Mouse (Mus musculus) stomach, embryonic 15.5 days (tissue): ENCODE results near the gene St8sia4. TPM values are rescaled to one million over a fixed set of nuclear protein-coding genes. Genes with fewer than 3 reads are reported as not detected.

Source experiments
- ATAC-seq: fragments of 200-750 bp; cut with Nextera tagmentation; 2 replicates; pipeline ENCODE4 v1.8.0; 2017; ENCODE audit warnings: low read depth, moderate number of reproducible peaks, moderate TSS enrichment; ENCODE audit not compliant: insufficient read depth, low FRiP score
- H3K27ac ChIP-seq: fragments of 300-500 bp; sonication (generic); 2 replicates; pipeline ENCODE4 v1.5.1; 2015; ENCODE audit warnings: mild to moderate bottlenecking, inconsistent platforms
- H3K27me3 ChIP-seq: fragments of 300-500 bp; sonication (generic); replicated peaks from 2 replicates; pipeline ENCODE4 v1.6.1; 2015; ENCODE audit warnings: inconsistent platforms
- H3K36me3 ChIP-seq: fragments of 300-500 bp; sonication (generic); 2 replicates; pipeline ENCODE4 v1.6.1; 2015; ENCODE audit warnings: inconsistent platforms
- H3K4me1 ChIP-seq: fragments of 300-500 bp; sonication (generic); 2 replicates; pipeline ENCODE4 v1.6.1; 2015; ENCODE audit warnings: inconsistent platforms
- H3K4me2 ChIP-seq: fragments of 300-500 bp; sonication (generic); 2 replicates; pipeline ENCODE4 v1.6.1; 2015; ENCODE audit warnings: mild to moderate bottlenecking, inconsistent platforms
- H3K4me3 ChIP-seq: fragments of 300-500 bp; sonication (generic); replicated peaks from 2 replicates; pipeline ENCODE4 v1.5.1; 2015; ENCODE audit warnings: inconsistent platforms
- H3K9ac ChIP-seq: fragments of 300-500 bp; sonication (generic); 2 replicates; pipeline ENCODE4 v1.6.1; 2015; ENCODE audit warnings: inconsistent platforms
- H3K9me3 ChIP-seq: fragments of 300-500 bp; sonication (generic); 2 replicates; pipeline ENCODE4 v1.6.1; 2016; ENCODE audit warnings: inconsistent platforms
- WGBS: fragments of 180-500 bp; shearing (Covaris S2); methylation state at CpG from one replicate; pipeline ENCODE4 v1.1.7; 2015; 5-methylcytosine and 5-hydroxymethylcytosine counted together
- polyA plus RNA-seq: library from polyadenylated mRNA; unstranded; fragments of >200 nt; fragmentation: Nextera tagmentation; extraction: Ambion mirVana; gene quantifications from 2 replicates; pipeline ENCODE4 v1.2.1, GENCODE M21; 2015

St8sia4 gene
- 4.2 and 5.8 TPM in 2 replicates for polyA plus RNA-seq

GRCm38 (mm10) chr1:95667435-95668252, at the start of gene St8sia4:
Gene St8sia4 (minus strand): TSS chr1:95667571.
- WGBS, result under 1% methylated on average over 52 of the region's 52 CpGs
- no peaks in the 10 kb centered on the region for H3K27me3 ChIP-seq
- no peaks in the 10 kb centered on the region for H3K4me1 ChIP-seq
- H3K4me2 ChIP-seq, result peak within 1 kb of the TSS; percentile 93
- peak within 1 kb of the TSS; percentile 66 for H3K4me3 ChIP-seq
- H3K36me3 ChIP-seq, result no peaks in the 10 kb centered on the region
- H3K9me3 ChIP-seq, result no peaks in the 10 kb centered on the region
- peak; percentile 97 for ATAC-seq
- peak within 1 kb of the TSS; percentile 34; the same call in 1 of the 2 replicates for H3K9ac ChIP-seq
- H3K27ac ChIP-seq, result peak within 1 kb of the TSS; percentile 54; the same call in 1 of the 2 replicates

- no peak overlapping the region for H3K4me2 ChIP-seq
- no peak overlapping the region for H3K27ac ChIP-seq
- ATAC-seq, result no peak
- H3K9me3 ChIP-seq, result no peaks in the 10 kb centered on the region
- no peak overlapping the region for H3K4me3 ChIP-seq
- H3K36me3 ChIP-seq, result no peaks in the 10 kb centered on the region
- no peak overlapping the region for H3K9ac ChIP-seq
- 47% methylated on average over 3 of the region's 3 CpGs for WGBS
- no peaks in the 10 kb centered on the region for H3K4me1 ChIP-seq
- no peaks in the 10 kb centered on the region for H3K27me3 ChIP-seq
Measured at GRCm38 (mm10) chr1:95709181-95709580, 41.8 kb upstream of the St8sia4 start.

- Histone ChIP-seq H3K27ac (no peak overlapping the region), H3K36me3 (no peaks in the 10 kb centered on the region), H3K4me1 (no peaks in the 10 kb centered on the region), H3K27me3 (no peaks in the 10 kb centered on the region), H3K4me3 (no peak overlapping the region), H3K9ac (no peak overlapping the region), H3K9me3 (no peaks in the 10 kb centered on the region), H3K4me2 (no peak overlapping the region)
- no peak for ATAC-seq
Measured at GRCm38 (mm10) chr1:95699903-95700302, 32.5 kb upstream of the St8sia4 start.

GRCm38 (mm10) chr1:95674052-95674451, 6.7 kb upstream of the St8sia4 start:
- 70% methylated on average over 3 of the region's 3 CpGs for WGBS

GRCm38 (mm10) chr1:95668253-95668805, 958 bp upstream of the St8sia4 start:
- no peak for ATAC-seq
- Histone ChIP-seq H3K36me3 (no peaks in the 10 kb centered on the region), H3K4me2 (peak overlapping the region; percentile 93), H3K27ac (0 out of 2 replicates have a peak overlapping the region, but pooled peaks have one; percentile 13), H3K27me3 (no peaks in the 10 kb centered on the region), H3K9ac (no peak overlapping the region), H3K9me3 (no peaks in the 10 kb centered on the region), H3K4me3 (peak overlapping the region; percentile 66), H3K4me1 (no peaks in the 10 kb centered on the region)
- 4% methylated on average over 6 of the region's 6 CpGs for WGBS

More at GRCm38 (mm10) chr1:95674052-95674451, 6.7 kb upstream of the St8sia4 start:
- Histone ChIP-seq H3K27me3 (no peaks in the 10 kb centered on the region), H3K36me3 (no peaks in the 10 kb centered on the region), H3K4me3 (no peak overlapping the region), H3K9ac (no peak overlapping the region), H3K9me3 (no peaks in the 10 kb centered on the region), H3K4me2 (no peak overlapping the region), H3K27ac (no peak overlapping the region), H3K4me1 (no peaks in the 10 kb centered on the region)
- no peak for ATAC-seq

- peak overlapping the region; percentile 93 for H3K4me2 ChIP-seq
- peak overlapping the region; percentile 66 for H3K4me3 ChIP-seq
- no peak for ATAC-seq
- H3K27me3 ChIP-seq, result no peaks in the 10 kb centered on the region
- no peaks in the 10 kb centered on the region for H3K4me1 ChIP-seq
- WGBS, result under 1% methylated on average over 14 of the region's 14 CpGs
- H3K9ac ChIP-seq, result peak overlapping the region; percentile 34; the same call in 1 of the 2 replicates
- no peaks in the 10 kb centered on the region for H3K9me3 ChIP-seq
- no peaks in the 10 kb centered on the region for H3K36me3 ChIP-seq
- peak overlapping the region; percentile 54; the same call in 1 of the 2 replicates for H3K27ac ChIP-seq
Measured at GRCm38 (mm10) chr1:95666541-95667320, 640 bp downstream of the St8sia4 start.

GRCm38 (mm10) chr1:95665951-95666484, 1.4 kb downstream of the St8sia4 start:
- ATAC-seq, result no peak
- Histone ChIP-seq H3K4me3 (peak overlapping the region; percentile 66), H3K36me3 (no peaks in the 10 kb centered on the region), H3K4me2 (peak overlapping the region; percentile 93), H3K9me3 (no peaks in the 10 kb centered on the region), H3K4me1 (no peaks in the 10 kb centered on the region), H3K9ac (no peak overlapping the region), H3K27me3 (no peaks in the 10 kb centered on the region), H3K27ac (0 out of 2 replicates have a peak overlapping the region, but pooled peaks have one; percentile 31)
- WGBS, result 1% methylated on average over 17 of the region's 17 CpGs

- no peak for ATAC-seq
- Histone ChIP-seq H3K9me3 (no peaks in the 10 kb centered on the region), H3K4me3 (peak overlapping the region; percentile 66), H3K36me3 (no peaks in the 10 kb centered on the region), H3K4me2 (peak overlapping the region; percentile 93), H3K9ac (no peak overlapping the region), H3K27ac (peak overlapping the region; percentile 33; the same call in 1 of the 2 replicates), H3K27me3 (no peaks in the 10 kb centered on the region), H3K4me1 (no peaks in the 10 kb centered on the region)
- WGBS, result 20% methylated on average over 22 of the region's 22 CpGs
Measured at GRCm38 (mm10) chr1:95664969-95665702, 2.2 kb downstream of the St8sia4 start.

GRCm38 (mm10) chr1:95664321-95664825, 3.0 kb downstream of the St8sia4 start:
- no peak overlapping the region for H3K27ac ChIP-seq
- no peaks in the 10 kb centered on the region for H3K36me3 ChIP-seq
- H3K9ac ChIP-seq, result no peak overlapping the region
- H3K4me3 ChIP-seq, result no peak overlapping the region
- no peaks in the 10 kb centered on the region for H3K27me3 ChIP-seq
- 32% methylated on average over 4 of the region's 4 CpGs for WGBS
- H3K4me1 ChIP-seq, result no peaks in the 10 kb centered on the region
- ATAC-seq, result no peak
- peak overlapping the region; percentile 93 for H3K4me2 ChIP-seq
- H3K9me3 ChIP-seq, result no peaks in the 10 kb centered on the region

GRCm38 (mm10) chr1:95657051-95657668, 10.2 kb downstream of the St8sia4 start:
- H3K9me3 ChIP-seq, result no peaks in the 10 kb centered on the region
- no peaks in the 10 kb centered on the region for H3K27me3 ChIP-seq
- no peak overlapping the region for H3K9ac ChIP-seq
- no peaks in the 10 kb centered on the region for H3K36me3 ChIP-seq
- 71% methylated on average over 5 of the region's 5 CpGs for WGBS
- H3K27ac ChIP-seq, result no peak overlapping the region
- H3K4me2 ChIP-seq, result no peak overlapping the region
- no peak overlapping the region for H3K4me3 ChIP-seq
- no peak for ATAC-seq
- no peaks in the 10 kb centered on the region for H3K4me1 ChIP-seq
